Mouse (Mus musculus) heart, postnatal 0 days (tissue): ENCODE measurements around the gene Pigr. TPM values are rescaled to one million over a fixed set of nuclear protein-coding genes. Genes with fewer than 3 reads are reported as not detected.

Experiments used
- ATAC-seq: fragments of 200-750 bp; cut with Nextera tagmentation; 2 replicates; pipeline ENCODE4 v1.8.0; 2017; ENCODE audit warnings: low read depth, moderate number of reproducible peaks, moderate library complexity; ENCODE audit not compliant: insufficient read depth
- DNase-seq: peaks from one replicate; pipeline ENCODE4 v3.0.0-alpha.2; 2016; ENCODE audit warnings: low spot score
- H3K27ac ChIP-seq: fragments of 300-500 bp; sonication (generic); 2 replicates; pipeline ENCODE4 v1.5.1; 2014; ENCODE audit warnings: low read depth, mild to moderate bottlenecking
- H3K27me3 ChIP-seq: fragments of 300-500 bp; sonication (generic); 2 replicates; pipeline ENCODE4 v1.6.1; 2014; ENCODE audit warnings: low read length, mixed read lengths; ENCODE audit not compliant: control insufficient read depth, insufficient read depth
- H3K36me3 ChIP-seq: fragments of 300-500 bp; sonication (generic); replicated peaks from 2 replicates; pipeline ENCODE4 v1.6.1; 2014; ENCODE audit warnings: low read length, mixed read lengths; ENCODE audit not compliant: control insufficient read depth, insufficient read depth
- H3K4me1 ChIP-seq: fragments of 300-500 bp; sonication (generic); 2 replicates; pipeline ENCODE4 v1.6.1; 2014; ENCODE audit warnings: antibody characterized with exemption; ENCODE audit not compliant: control insufficient read depth, insufficient read depth
- H3K4me2 ChIP-seq: fragments of 300-500 bp; sonication (generic); 2 replicates; pipeline ENCODE4 v1.6.1; 2014; ENCODE audit warnings: low read depth, mild to moderate bottlenecking, low read length, moderate library complexity
- H3K4me3 ChIP-seq: fragments of 300-500 bp; sonication (generic); 2 replicates; pipeline ENCODE4 v1.5.1; 2014; ENCODE audit warnings: low read depth, low read length
- H3K9ac ChIP-seq: fragments of 300-500 bp; sonication (generic); replicated peaks from 2 replicates; pipeline ENCODE4 v1.6.1; 2014; ENCODE audit warnings: low read depth, low read length, mixed read lengths
- H3K9me3 ChIP-seq: fragments of 300-500 bp; sonication (generic); replicated peaks from 2 replicates; pipeline ENCODE4 v1.6.1; 2016; ENCODE audit warnings: low read length; ENCODE audit not compliant: control insufficient read depth
- CTCF ChIP-seq: IDR thresholded peaks from 2 replicates; pipeline ENCODE4 v1.5.1; 2016; ENCODE audit warnings: antibody characterized with exemption, control low read depth, low read depth
- EP300 ChIP-seq: IDR thresholded peaks from 2 replicates; pipeline ENCODE4 v1.6.1; 2016; ENCODE audit warnings: antibody characterized with exemption, low read depth
- WGBS: fragments of 180-500 bp; shearing (Covaris S2); extraction: QIAGEN DNeasy Blood & Tissue Kit; methylation state at CpG from one replicate; pipeline ENCODE4 v1.1.7; 2014; 5-methylcytosine and 5-hydroxymethylcytosine counted together
- polyA plus RNA-seq: library from polyadenylated mRNA; unstranded; fragments of >200 nt; fragmentation: Nextera tagmentation; extraction: Ambion mirVana; gene quantifications from 2 replicates; pipeline ENCODE4 v1.2.1, GENCODE M21; 2015
- total RNA-seq: library from RNA; depleted of rRNA; stranded (reverse); fragments of >200 nt; gene quantifications from 2 replicates; pipeline ENCODE4 v1.2.3, GENCODE M21; 2014; ENCODE audit warnings: low replicate concordance; rRNA removed

Gene Pigr
- total and polyA plus RNA-seq, 2 experiments from 2014 or later: 0.05 TPM; not detected in 1

DNA sequence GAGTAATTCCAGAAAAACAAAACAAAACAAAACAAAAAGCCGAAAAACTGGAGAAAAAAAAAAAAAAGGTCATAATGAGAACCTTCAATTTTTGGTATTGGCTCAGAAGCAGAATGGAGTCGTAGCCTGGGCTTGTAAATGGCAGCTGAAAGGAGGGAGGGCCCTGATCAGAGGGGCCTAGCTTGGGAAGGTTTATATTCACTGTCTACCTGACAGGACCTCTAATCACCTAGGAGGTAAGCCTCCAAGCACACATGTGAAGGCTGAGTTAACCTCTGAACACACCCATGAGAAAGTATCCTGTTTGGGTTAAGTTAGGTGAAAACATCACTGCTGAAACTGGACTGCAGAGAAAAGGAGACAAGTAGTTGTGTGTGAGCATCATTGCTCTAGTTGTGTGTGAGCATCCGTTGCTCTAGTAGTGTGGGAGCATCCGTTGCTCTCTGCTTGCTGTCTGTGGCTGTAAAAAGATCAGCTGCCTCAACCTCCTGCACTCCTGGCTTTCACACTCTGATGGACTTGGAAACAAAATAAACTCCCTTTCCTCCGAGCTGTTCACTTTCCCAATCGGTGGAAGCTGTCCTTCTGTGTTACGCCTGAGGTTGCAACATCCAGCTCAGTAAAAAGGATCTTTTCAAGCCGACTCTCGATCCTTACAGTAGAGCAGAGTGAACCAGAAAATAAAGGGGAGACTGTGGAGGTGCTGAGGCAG lies 67.0 kb downstream of the Pigr start:
- Histone ChIP-seq H3K4me3 (no peak overlapping the region), H3K9me3 (no peaks in the 10 kb centered on the region), H3K27ac (no peak overlapping the region), H3K4me2 (no peak overlapping the region), H3K27me3 (no peaks in the 10 kb centered on the region), H3K9ac (no peak overlapping the region), H3K36me3 (no peaks in the 10 kb centered on the region), H3K4me1 (no peaks in the 10 kb centered on the region)
- no peak for DNase-seq
- no peak for ATAC-seq
- TF ChIP-seq EP300 (no peak), CTCF (no peak)
- WGBS: 72% methylated on average over 9 of the region's 9 CpGs

DNA sequence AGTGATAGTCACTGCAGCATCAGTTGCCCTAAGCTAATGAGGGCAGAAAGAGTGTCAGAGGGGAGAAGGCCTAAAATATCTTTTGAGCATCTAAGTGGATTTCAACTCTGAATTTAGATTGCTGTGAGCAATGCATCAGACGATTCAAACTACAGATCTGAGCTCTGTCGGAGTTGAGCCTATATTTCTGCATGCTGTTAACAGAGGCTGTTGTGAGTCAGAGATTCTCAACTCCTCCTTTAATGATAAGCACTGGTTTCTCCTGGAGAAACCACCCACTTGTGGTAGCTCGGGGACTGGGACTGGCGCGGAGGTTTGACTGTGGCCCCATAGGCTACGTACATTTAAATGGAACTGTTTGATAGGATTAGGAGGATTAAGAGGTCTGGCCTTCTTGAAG lies 68.0 kb downstream of the Pigr start:
- Histone ChIP-seq H3K4me2 (no peak overlapping the region), H3K4me3 (no peak overlapping the region), H3K4me1 (no peaks in the 10 kb centered on the region), H3K36me3 (no peaks in the 10 kb centered on the region), H3K9ac (no peak overlapping the region), H3K27ac (no peak overlapping the region), H3K9me3 (no peaks in the 10 kb centered on the region), H3K27me3 (no peaks in the 10 kb centered on the region)
- DNase-seq (no peak), ATAC-seq (no peak)
- TF ChIP-seq EP300: no peak
- no peak for TF ChIP-seq CTCF
- 55% methylated on average over 6 of the region's 6 CpGs for WGBS

Other genes starting within 250 kb of the Pigr start
- not detected in 2 replicates for gene Zp3r, start 197.1 kb upstream of the Pigr start, total RNA-seq
- not detected in 2 replicates for gene Zp3r, start 197.1 kb upstream of the Pigr start, polyA plus RNA-seq
- gene C4bp, start 165.1 kb upstream of the Pigr start, total RNA-seq: not detected in 2 replicates
- gene C4bp, start 165.1 kb upstream of the Pigr start, polyA plus RNA-seq: not detected in 2 replicates
- not detected in 2 replicates for gene Gm29427, start 110.9 kb upstream of the Pigr start, total RNA-seq
- not detected in 2 replicates for gene Gm29427, start 110.9 kb upstream of the Pigr start, polyA plus RNA-seq
- 4.6 and 4.9 TPM in 2 replicates for gene Yod1, start 109.4 kb upstream of the Pigr start, total RNA-seq
- 6.4 and 6.5 TPM in 2 replicates for gene Yod1, start 109.4 kb upstream of the Pigr start, polyA plus RNA-seq
- gene Pfkfb2, start 97.4 kb upstream of the Pigr start, total RNA-seq: 19.0 and 19.8 TPM in 2 replicates
- 5.2 and 8.2 TPM in 2 replicates for gene Pfkfb2, start 97.4 kb upstream of the Pigr start, polyA plus RNA-seq
- 1.8 and 2.3 TPM in 2 replicates for gene AA986860, start 94.7 kb upstream of the Pigr start, total RNA-seq
- gene AA986860, start 94.7 kb upstream of the Pigr start, polyA plus RNA-seq: 0.30 and 0.48 TPM in 2 replicates
- gene Fcamr, start 25.8 kb upstream of the Pigr start, total RNA-seq: 2.8 TPM in 1 of 2 replicates, not detected in the other
- 0.15 and 0.19 TPM in 2 replicates for gene Fcamr, start 25.8 kb upstream of the Pigr start, polyA plus RNA-seq
- not detected in 2 replicates for gene Fcmr, start 39.0 kb downstream of the Pigr start, total RNA-seq
- 1.7 and 1.9 TPM in 2 replicates for gene Fcmr, start 39.0 kb downstream of the Pigr start, polyA plus RNA-seq
- not detected in 2 replicates for gene Il24, start 60.8 kb downstream of the Pigr start, total RNA-seq
- not detected in 2 replicates for gene Il24, start 60.8 kb downstream of the Pigr start, polyA plus RNA-seq
- not detected in 2 replicates for gene Il20, start 84.8 kb downstream of the Pigr start, total RNA-seq
- gene Il20, start 84.8 kb downstream of the Pigr start, polyA plus RNA-seq: not detected in 2 replicates
- not detected in 2 replicates for gene Il19, start 113.4 kb downstream of the Pigr start, total RNA-seq
- gene Il19, start 113.4 kb downstream of the Pigr start, polyA plus RNA-seq: not detected in 2 replicates
- gene Il10, start 193.2 kb downstream of the Pigr start, total RNA-seq: not detected in 2 replicates
- not detected in 2 replicates for gene Il10, start 193.2 kb downstream of the Pigr start, polyA plus RNA-seq